Mouse (Mus musculus) lung, embryonic 14.5 days (tissue): ENCODE measurements around the gene Bdh2. TPM values are rescaled to one million over a fixed set of nuclear protein-coding genes. Genes with fewer than 3 reads are reported as not detected.
A peak's percentile ranks its signal among the peaks of the same experiment; 100 is the strongest.

ENCODE experiments used
- ATAC-seq: fragments of 200-750 bp; cut with Nextera tagmentation; 2 replicates; pipeline ENCODE4 v1.8.0; 2017; ENCODE audit warnings: mild to moderate bottlenecking, moderate TSS enrichment, moderate library complexity; ENCODE audit not compliant: insufficient read depth
- DNase-seq: peaks from one replicate; pipeline ENCODE4 v3.0.0-alpha.2; 2015
- H3K27ac ChIP-seq: fragments of 300-500 bp; sonication (generic); 2 replicates; pipeline ENCODE4 v1.5.1; 2014; ENCODE audit warnings: low read depth, mild to moderate bottlenecking, moderate library complexity
- H3K27me3 ChIP-seq: fragments of 300-500 bp; sonication (generic); 2 replicates; pipeline ENCODE4 v1.6.1; 2014; ENCODE audit warnings: low read length, control low read depth; ENCODE audit not compliant: insufficient read depth
- H3K36me3 ChIP-seq: fragments of 300-500 bp; sonication (generic); 2 replicates; pipeline ENCODE4 v1.6.1; 2014; ENCODE audit warnings: control low read depth; ENCODE audit not compliant: insufficient read depth
- H3K4me1 ChIP-seq: fragments of 300-500 bp; sonication (generic); 2 replicates; pipeline ENCODE4 v1.6.1; 2014; ENCODE audit warnings: antibody characterized with exemption, control low read depth; ENCODE audit not compliant: insufficient read depth
- H3K4me2 ChIP-seq: fragments of 300-500 bp; sonication (generic); 2 replicates; pipeline ENCODE4 v1.6.1; 2014; ENCODE audit warnings: mild to moderate bottlenecking
- H3K4me3 ChIP-seq: fragments of 300-500 bp; sonication (generic); 2 replicates; pipeline ENCODE4 v1.5.1; 2014; ENCODE audit warnings: low read depth, low read length
- H3K9ac ChIP-seq: fragments of 300-500 bp; sonication (generic); 2 replicates; pipeline ENCODE4 v1.6.1; 2014
- H3K9me3 ChIP-seq: fragments of 300-500 bp; sonication (generic); 2 replicates; pipeline ENCODE4 v1.6.1; 2016; ENCODE audit warnings: low read depth, low read length, control low read depth
- CTCF ChIP-seq: IDR thresholded peaks from 2 replicates; pipeline ENCODE4 v1.5.1; 2016; ENCODE audit warnings: antibody characterized with exemption, low read depth
- WGBS: fragments of 180-500 bp; shearing (Covaris S2); extraction: QIAGEN DNeasy Blood & Tissue Kit; methylation state at CpG from one replicate; pipeline ENCODE4 v1.1.7; 2014; 5-methylcytosine and 5-hydroxymethylcytosine counted together
- polyA plus RNA-seq: library from polyadenylated mRNA; unstranded; fragments of >200 nt; fragmentation: Nextera tagmentation; extraction: Ambion mirVana; gene quantifications from 2 replicates; pipeline ENCODE4 v1.2.1, GENCODE M21; 2014

Gene Bdh2
- polyA plus RNA-seq, 1 experiment from 2014 or later = 8.7 TPM

- Histone ChIP-seq H3K27ac (no peak overlapping the region), H3K9me3 (no peaks in the 10 kb centered on the region), H3K9ac (no peak overlapping the region), H3K36me3 (no peaks in the 10 kb centered on the region), H3K4me1 (no peaks in the 10 kb centered on the region), H3K27me3 (no peaks in the 10 kb centered on the region), H3K4me3 (no peak overlapping the region), H3K4me2 (no peak overlapping the region)
- ATAC-seq (no peak), DNase-seq (no peak)
- 71% methylated on average over 2 of the region's 2 CpGs for WGBS
- TF ChIP-seq CTCF = peak; percentile 41
These were observed 46.6 kb downstream of the Bdh2 start for GRCm38 (mm10) chr3:135327601-135328000.

DNA sequence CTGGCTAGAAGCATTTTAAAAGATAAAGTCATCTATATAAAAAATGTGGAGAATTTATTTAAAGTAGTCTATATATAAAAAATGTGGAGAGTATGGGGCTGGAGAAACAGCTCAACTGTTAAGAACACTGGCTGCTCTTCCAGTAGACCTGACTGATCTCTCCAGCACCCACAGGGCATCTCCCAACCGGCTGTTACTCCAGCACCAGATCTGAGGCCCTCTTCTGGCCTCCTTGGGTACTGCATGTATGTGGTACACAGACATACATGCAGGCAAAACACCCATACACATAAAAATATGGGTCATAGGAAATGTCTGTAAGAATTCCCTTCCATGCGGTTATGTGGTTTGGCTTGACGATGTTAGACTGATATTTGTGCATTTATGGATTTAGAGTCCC is 47.5 kb downstream of the Bdh2 start:
- H3K4me1 ChIP-seq = no peaks in the 10 kb centered on the region
- H3K9ac ChIP-seq = no peak overlapping the region
- peak; percentile 67 for TF ChIP-seq CTCF
- peak; percentile 67 for DNase-seq
- no peaks in the 10 kb centered on the region for H3K27me3 ChIP-seq
- no peak overlapping the region for H3K27ac ChIP-seq
- H3K9me3 ChIP-seq = no peaks in the 10 kb centered on the region
- ATAC-seq = no peak
- H3K36me3 ChIP-seq = no peaks in the 10 kb centered on the region
- no peak overlapping the region for H3K4me2 ChIP-seq
- no peak overlapping the region for H3K4me3 ChIP-seq
- WGBS = 33% methylated on average over 3 of the region's 3 CpGs

GRCm38 (mm10) chr3:135332691-135333090 is 51.7 kb downstream of the Bdh2 start:
- DNase-seq (no peak), ATAC-seq (no peak)
- H3K36me3 ChIP-seq = no peaks in the 10 kb centered on the region
- H3K9me3 ChIP-seq = no peaks in the 10 kb centered on the region
- no peaks in the 10 kb centered on the region for H3K4me1 ChIP-seq
- H3K27ac ChIP-seq = no peak overlapping the region
- H3K27me3 ChIP-seq = no peaks in the 10 kb centered on the region
- H3K4me2 ChIP-seq = no peak overlapping the region
- no peak for TF ChIP-seq CTCF
- no peak overlapping the region for H3K4me3 ChIP-seq
- no peak overlapping the region for H3K9ac ChIP-seq

DNA sequence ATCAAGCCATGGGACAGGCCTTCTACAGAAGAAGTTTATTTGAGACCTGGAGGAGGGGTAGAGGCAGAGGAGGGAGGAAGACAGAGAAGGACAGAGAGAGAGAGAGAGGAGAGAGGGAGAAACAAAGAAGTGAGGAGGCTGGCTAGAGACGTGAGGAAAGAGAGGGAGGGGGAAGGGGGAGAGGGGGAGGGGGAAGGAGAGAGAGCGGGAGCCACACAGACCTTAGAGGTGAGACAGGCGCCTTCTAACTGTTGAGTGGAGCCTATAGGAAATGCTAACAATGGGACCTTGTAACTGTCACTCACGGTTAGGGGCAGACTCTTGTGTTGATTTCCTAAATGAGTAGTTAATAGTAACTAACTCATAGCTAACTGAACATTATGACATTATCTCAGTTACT is 52.7 kb downstream of the Bdh2 start:
- ATAC-seq (no peak), DNase-seq (no peak)
- Histone ChIP-seq H3K9ac (no peak overlapping the region), H3K4me2 (no peak overlapping the region), H3K9me3 (no peaks in the 10 kb centered on the region), H3K4me3 (no peak overlapping the region), H3K36me3 (no peaks in the 10 kb centered on the region), H3K27me3 (no peaks in the 10 kb centered on the region), H3K27ac (no peak overlapping the region), H3K4me1 (no peaks in the 10 kb centered on the region)
- no peak for TF ChIP-seq CTCF
- WGBS = 51% methylated on average over 4 of the region's 4 CpGs

- Histone ChIP-seq H3K4me3 (no peak within 1 kb of the TSS), H3K27ac (no peak within 1 kb of the TSS), H3K9ac (no peak within 1 kb of the TSS), H3K9me3 (no peaks in the 10 kb centered on the region), H3K27me3 (no peaks in the 10 kb centered on the region), H3K4me1 (no peaks in the 10 kb centered on the region), H3K36me3 (no peaks in the 10 kb centered on the region), H3K4me2 (no peak within 1 kb of the TSS)
- WGBS = 70% methylated on average over 14 of the region's 14 CpGs
- ATAC-seq (no peak), DNase-seq (no peak)
- no peak for TF ChIP-seq CTCF
These were observed 66.8 kb downstream of the Bdh2 start, which contains the start of gene Slc9b1 for GRCm38 (mm10) chr3:135347739-135348264. Gene Slc9b1 (plus strand): TSS chr3:135348029.

DNA sequence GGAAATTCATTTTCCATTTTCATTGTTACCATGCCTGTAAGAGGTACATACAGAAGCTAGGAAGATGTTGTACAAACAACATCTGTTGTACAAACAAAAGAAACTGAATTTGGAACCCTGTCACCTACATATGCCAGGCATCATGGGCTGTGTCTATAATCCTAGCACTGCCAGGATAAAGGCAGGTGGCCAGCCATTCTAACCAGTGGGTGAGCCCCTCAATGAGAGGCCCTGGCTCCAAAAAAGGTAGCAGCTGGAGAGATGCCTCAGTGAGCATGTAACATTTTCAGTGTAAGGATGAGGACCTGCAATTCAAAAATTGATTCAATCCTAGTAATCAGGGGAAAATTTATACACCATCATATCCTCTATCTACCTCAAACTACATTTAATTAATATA is 68.0 kb downstream of the Bdh2 start:
- no peak overlapping the region for H3K4me3 ChIP-seq
- no peaks in the 10 kb centered on the region for H3K36me3 ChIP-seq
- ATAC-seq = no peak
- no peak overlapping the region for H3K9ac ChIP-seq
- H3K4me1 ChIP-seq = no peaks in the 10 kb centered on the region
- H3K27me3 ChIP-seq = no peaks in the 10 kb centered on the region
- no peak overlapping the region for H3K27ac ChIP-seq
- no peak for TF ChIP-seq CTCF
- no peaks in the 10 kb centered on the region for H3K9me3 ChIP-seq
- no peak overlapping the region for H3K4me2 ChIP-seq
- DNase-seq = no peak

DNA sequence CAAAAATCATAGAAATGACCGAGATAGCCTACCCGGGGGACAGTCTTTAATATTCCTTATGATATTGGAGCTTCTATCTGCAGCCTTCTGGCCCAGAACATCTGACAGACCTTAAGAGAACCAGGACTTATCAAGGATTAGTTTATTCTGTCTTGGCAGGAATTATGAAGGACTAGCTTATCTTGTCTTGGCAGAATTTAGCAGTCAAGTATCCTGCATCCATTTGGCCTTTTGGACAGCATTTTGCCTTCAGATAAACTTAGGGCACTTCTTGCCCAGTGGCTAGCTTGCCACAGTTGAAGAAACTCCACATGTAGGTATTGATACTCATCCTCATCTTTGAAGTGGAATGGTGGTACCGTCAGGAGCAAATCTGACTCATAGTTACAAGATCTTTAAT is 70.8 kb downstream of the Bdh2 start:
- no peak for TF ChIP-seq CTCF
- H3K4me2 ChIP-seq = no peak overlapping the region
- DNase-seq (no peak), ATAC-seq (no peak)
- no peaks in the 10 kb centered on the region for H3K27me3 ChIP-seq
- H3K27ac ChIP-seq = no peak overlapping the region
- 89% methylated on average over 3 of the region's 3 CpGs for WGBS
- H3K36me3 ChIP-seq = no peaks in the 10 kb centered on the region
- H3K4me3 ChIP-seq = no peak overlapping the region
- H3K9ac ChIP-seq = no peak overlapping the region
- no peaks in the 10 kb centered on the region for H3K9me3 ChIP-seq
- no peaks in the 10 kb centered on the region for H3K4me1 ChIP-seq

Other genes with a start within 250 kb of the Bdh2 start
- gene Cenpe, start 68.7 kb upstream of the Bdh2 start, polyA plus RNA-seq = 39.8 and 43.8 TPM in 2 replicates
- gene Slc9b2, start 26.5 kb downstream of the Bdh2 start, polyA plus RNA-seq = 1.1 and 2.2 TPM in 2 replicates
- gene Slc9b1, start 66.8 kb downstream of the Bdh2 start, polyA plus RNA-seq = 0.16 and 0.34 TPM in 2 replicates
- 61.5 and 66.6 TPM in 2 replicates for gene Cisd2, start 142.7 kb downstream of the Bdh2 start, polyA plus RNA-seq
- gene Ube2d3, start 156.9 kb downstream of the Bdh2 start, polyA plus RNA-seq = 586 and 604 TPM in 2 replicates
- gene Manba, start 204.4 kb downstream of the Bdh2 start, polyA plus RNA-seq = 10.2 and 10.7 TPM in 2 replicates